Mouse (Mus musculus): ENCODE measurements around the gene Eef1akmt3.
"Not testable (repeated sequence)": the region's sequence is repeated elsewhere in the genome, so short reads cannot be mapped to it uniquely, and the experiment has no call there.

Gene Eef1akmt3

DNA sequence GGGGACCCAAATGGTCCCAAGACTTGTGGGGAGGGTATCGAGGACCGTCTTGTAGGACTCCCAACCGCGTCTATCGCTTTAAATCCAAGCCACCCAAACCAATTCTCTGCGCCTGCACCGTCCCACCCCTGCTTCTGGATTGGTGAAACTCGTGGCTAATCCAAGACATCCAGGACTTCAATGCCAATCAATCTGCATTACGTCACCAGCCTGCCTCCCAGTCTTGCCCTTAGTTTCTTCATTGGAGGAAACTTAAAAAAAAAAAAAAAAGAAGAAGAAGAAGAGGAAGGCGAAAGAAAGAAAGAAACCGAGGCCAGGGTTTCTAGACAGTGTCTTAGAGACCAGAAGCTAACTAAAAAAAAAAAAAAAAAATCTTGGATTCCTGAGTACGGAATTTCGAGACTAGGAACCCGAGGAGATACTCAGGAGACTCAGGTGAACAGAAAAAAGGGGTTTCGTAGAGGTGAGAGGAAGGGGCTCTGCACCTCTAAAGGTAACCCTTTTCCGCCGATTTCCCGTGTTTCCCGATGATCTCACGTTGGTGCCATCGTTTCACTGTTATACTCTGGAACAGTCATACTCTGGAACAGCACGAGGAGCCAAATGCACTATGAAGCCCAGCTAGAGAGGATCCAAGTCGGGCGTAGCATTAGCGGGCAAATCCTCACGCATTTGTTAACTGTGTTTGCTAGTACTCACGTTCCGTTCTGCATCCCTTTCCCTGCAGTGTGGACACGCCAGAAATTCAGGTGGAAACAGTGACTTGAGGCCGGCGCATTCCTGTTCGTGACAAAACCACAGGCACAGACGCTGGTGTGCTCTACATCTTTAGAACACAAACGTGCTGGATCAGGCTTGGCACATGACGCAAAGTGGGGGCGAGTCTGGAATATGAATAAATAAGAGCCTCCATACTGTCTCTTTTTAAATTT, 29.1 kb upstream of the Eef1akmt3 start, which contains the start of gene Tspan31:
Gene Tspan31 (minus strand): TSS at position 75 of the 932 bp plus-strand sequence.
- DNase-seq, result peak; percentile 98

DNA sequence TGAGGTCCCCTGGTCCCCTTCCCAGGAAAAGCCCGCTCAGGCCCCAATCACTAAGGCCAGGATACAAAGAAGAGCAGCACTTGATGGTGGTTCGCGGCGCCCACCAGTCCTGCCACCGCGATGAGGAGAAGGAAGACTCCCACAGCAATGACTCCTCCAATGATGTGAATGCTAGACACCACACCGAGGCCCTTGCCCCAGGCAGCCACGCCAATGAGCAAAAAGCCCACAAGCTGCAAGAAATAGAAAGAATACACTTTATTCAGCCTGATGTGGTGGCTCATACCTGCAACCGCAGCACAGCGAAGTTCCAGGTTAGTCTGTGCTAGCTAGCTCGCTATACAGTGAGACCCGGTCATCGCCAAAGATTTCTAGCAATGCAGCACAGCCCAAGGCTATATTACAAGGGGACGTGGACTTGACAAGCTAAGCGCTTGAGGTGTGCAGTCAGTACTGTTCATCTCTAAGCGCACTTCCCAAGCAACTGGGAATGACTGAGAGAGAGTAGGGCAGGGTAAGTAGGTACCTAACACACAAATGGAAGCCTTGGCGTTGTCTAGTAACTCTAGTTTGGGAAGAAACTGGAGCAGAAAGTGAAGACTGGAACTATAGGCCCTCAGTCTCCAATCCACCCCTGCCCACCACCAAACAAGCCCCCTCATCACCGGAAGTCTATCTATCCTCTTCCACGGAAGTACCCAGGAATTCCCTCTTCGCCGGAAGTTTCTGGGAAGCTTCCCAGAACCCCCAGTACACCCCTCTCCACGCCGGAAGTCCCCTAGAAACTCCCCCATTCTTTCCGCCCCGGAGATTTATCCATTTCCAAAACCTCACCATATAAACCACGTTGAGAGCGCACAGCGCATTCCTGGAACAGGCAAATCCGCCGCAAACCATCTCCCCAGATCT, 28.2 kb upstream of the Eef1akmt3 start:
- no peak for DNase-seq

DNA sequence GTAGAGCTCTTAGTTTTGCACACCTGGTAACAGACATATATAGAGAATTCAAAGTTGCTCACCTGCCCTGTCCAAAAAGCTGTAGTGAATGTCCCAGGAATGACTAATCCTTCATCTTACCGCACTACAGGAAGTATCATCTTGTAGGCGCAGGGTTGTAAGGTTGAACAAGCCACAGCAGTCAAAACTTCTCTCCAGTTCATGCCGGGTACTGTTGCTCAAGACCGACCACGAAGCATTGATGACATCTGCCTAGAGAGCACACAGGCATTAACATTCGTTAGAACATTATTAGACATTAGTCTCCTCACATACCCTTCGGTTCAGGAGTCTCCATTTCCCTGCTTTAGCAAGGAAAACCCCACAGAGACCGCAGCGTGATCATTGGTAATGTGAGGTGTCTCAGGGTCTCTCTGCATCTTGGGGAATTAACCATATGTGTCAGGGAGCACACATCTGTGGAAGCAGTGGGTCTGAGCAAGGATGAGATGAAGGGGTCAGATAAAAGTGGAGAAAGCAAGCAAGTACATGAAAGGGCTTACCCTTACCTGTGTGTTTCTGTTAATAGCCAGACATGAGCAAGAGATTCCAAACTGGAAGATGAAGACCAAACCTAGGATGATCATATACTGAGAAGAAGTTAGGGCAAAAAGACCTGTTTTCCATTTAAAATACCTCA, 27.2 kb upstream of the Eef1akmt3 start:
- DNase-seq, result no peak

GRCm38 (mm10) chr10:127066519-127067018, 25.3 kb upstream of the Eef1akmt3 start:
- DNase-seq, result no peak

DNA sequence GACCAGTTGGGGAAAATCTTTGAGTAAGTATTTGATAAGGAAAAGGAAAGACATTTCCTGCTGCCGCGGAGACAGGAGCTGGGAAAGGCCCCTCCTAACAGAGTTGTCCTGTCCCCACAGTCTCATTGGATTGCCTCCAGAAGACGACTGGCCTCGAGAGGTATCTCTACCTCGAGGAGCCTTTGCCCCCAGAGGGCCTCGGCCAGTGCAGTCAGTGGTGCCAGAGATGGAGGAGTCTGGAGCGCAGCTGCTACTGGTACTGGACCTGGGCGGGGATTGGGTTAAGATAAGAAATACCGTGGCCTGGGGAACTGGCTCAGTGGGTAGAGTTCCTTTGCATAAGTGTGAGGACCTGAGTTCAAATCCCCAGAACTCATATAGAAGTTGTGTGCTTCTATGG, 24.7 kb upstream of the Eef1akmt3 start:
- no peak for DNase-seq

GRCm38 (mm10) chr10:127063913-127064870, 22.9 kb upstream of the Eef1akmt3 start:
- DNase-seq, result no peak

DNA sequence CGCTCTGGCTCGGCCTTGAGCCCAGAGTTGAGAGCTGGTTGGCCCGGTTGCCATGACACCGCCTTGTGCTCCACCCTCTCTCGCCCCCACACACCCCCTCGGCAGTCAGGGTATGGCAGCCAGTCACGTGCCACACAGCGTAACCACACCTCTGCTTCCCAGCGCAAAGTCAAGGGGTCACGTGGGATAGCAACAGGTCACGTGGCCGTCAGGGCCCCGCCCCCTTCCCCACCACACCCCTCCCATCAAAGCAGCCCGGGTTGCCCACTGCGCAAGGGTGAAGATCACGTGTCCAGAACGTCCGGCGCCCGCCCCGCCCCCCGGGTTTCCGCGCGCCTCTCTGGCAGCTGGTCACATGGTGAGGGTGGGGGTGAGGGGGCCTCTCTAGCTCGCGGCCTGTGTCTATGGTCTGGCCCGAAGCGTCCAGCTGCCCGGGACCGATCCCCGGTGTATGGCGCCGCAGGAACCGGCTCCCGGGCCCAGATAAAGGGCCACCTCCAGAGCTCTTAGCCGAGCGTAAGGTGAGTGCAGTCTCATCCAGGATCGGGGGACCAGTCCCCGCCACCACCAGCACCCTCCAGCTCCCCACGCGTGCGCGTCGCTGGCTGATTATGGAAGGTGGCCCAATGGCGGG, 22.0 kb upstream of the Eef1akmt3 start, which contains the start of gene Cdk4:
Gene Cdk4 (plus strand): TSS at position 296 of the 634 bp plus-strand sequence.
- DNase-seq, result peak; percentile 99

DNA sequence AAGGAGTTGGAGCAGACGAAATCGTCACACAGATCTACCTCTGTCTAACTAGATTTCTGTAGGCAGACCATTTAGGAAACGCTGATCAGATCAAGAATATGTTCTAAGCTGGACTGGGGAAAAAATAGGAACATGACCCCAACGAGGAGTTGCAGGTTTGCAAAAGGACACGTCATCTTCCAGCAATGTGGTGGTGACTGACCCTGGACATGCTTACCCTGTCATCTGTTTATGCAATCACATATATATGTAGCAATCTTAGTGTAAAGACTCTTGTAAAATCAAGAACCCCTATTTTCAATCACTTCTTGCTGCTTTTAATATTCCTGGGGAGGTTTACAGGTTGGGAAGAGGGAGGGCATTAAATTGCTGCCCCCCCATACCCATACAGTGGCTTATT, 21.2 kb upstream of the Eef1akmt3 start:
- DNase-seq, result no peak

DNA sequence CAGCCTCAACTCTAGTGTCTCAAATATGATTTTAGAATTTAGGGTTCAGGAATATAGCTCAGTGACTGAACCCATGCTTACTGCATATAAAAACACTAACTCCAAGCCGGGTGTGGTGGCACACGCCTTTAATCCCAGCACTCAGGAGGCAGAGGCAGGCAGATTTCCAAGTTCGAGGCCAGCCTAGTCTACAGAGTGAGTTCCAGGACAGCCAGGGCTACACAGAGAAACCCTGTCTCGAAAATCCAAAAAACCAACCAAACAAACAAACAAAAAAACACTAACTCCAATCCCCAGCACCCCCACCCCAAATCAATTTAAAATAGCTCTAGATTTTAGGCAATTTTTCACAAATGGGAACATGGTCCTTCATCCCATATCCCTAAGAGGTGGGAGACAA, 20.8 kb upstream of the Eef1akmt3 start:
- not testable (repeated sequence) for DNase-seq

DNA sequence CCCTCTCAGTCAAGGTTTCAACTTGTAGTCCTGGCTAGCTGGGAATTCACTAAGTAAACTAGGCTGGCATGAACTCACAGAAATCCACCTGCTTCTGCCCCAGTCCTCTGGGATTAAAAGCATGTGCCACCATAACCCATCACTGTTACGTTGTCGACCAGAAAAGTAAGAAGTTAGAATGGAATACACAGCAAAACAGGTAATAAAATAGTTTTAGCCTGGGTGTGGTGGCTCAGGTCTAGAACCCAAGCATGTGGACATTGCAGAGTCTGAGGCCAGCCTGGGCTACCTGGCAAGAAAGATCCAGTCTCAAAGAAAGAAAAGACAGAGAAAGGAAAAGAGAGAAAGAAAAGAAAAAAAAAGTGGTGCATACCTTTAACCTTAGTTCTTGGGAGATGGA, 20.2 kb upstream of the Eef1akmt3 start:
- no peak for DNase-seq

GRCm38 (mm10) chr10:127061085-127061484, 19.8 kb upstream of the Eef1akmt3 start:
- no peak for DNase-seq

DNA sequence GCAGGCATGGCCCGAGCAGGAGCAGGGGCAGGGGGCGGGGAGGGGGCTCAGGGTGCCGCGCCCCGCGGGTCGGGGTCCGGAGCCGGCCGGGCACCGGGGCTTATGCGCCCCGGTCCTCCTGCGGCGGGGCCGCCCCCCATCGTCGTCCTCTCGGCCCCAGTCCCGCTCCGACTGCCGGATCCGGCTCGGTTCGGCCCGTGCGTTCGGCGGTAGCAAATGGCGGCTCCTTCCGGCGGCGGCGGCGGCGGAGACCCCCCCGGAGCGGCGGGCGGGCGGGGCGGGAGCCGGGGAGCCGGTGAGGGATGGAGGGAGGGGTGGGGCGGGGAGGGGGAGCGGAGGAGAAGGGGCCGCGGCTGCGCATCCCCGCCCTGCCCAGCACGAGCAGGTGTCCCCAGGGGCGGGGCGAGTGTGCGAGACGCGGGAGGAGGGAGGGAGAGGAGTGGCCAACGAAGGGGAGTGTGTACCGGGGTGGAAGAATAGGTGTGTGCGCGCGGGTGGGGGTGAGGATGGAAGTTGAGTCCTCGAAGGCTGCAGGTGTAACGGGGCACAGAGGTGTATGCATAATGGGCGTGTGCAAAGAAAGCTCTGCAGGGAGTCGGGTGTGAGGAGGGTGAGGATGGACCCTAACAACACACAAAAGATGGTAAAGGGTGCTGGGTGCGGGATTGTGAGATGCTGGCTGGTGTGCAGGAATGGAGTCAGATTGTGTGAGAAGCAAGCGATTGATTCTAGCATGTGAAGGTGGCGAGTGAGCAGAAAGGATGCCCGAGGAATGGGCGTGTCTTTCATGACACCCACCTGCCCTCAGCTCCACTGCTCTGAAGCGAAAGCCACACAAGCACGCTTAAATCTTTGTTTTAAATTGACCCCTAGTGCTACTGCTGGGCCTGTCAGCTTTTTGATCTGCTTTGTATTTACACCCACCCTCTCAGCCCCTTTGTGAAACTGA, 18.9 kb upstream of the Eef1akmt3 start, which contains the start of gene March9:
Gene March9 (minus strand): TSS at position 217 of the 949 bp plus-strand sequence.
- DNase-seq, result peak; percentile 84

GRCm38 (mm10) chr10:127059174-127059967, 18.1 kb upstream of the Eef1akmt3 start:
- no peak for DNase-seq

- DNase-seq, result no peak
These were observed 17.4 kb upstream of the Eef1akmt3 start for GRCm38 (mm10) chr10:127058708-127059107.

GRCm38 (mm10) chr10:127058161-127058560, 16.8 kb upstream of the Eef1akmt3 start:
- peak; percentile 78 for DNase-seq

DNA sequence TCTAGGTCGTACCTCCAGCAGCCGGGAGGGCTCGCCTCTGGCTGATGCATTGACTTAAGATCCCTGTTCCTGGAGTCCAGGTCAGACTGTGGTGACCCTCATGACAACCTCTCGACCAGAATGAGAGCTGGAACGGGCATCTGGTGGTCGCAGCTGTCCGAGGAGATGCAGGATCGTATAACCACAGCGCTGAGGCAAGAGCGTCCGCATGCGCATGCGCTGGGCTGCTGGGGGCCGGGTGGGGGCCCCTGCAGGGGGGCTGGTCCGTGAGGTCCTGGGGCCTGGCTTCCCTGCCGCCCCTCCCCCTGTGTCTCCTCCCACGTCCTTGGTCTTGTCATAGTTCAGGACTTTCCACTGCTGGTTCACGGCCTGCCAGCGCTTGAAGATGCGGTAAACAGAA, 15.2 kb upstream of the Eef1akmt3 start:
- DNase-seq, result no peak

DNA sequence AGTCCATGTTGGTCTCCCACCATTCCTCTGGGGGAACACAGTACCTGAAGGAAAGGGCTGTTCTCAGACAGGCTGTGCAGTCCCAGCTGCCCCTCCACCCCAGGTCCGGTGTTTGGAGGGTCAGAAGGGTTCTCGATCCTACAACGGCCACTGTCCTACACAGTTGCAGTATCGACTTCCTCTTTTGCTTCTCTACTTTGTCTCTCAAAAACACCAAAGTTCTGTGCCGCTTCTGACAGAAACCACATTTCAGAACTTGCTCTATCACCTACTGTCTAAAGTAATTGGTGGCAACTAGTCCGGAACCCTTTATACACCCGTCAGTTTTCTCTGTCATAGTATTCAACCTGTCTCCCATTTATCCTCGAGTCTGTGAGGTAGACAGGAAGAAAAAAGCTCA, 14.1 kb upstream of the Eef1akmt3 start:
- DNase-seq, result no peak

GRCm38 (mm10) chr10:127054646-127055045, 13.3 kb upstream of the Eef1akmt3 start:
- no peak for DNase-seq

DNA sequence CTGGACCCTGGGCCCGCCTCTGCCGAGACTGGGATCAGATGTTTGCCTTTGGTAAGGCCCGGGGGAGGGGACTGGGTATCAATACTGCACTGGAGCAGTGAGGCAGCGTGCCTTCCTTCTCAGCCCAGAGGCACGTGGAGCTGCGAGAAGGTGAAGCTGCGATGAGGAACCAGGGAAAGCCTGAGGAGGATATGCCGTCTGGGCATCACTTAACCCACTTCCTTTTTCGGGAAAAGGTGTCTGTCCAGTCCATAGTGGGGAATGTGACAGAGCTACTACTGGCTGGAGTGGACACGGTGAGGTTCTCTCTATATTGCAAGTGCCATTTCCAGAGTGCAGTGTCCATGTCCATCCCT, 8.8 kb upstream of the Eef1akmt3 start:
- DNase-seq, result no peak
